Mouse (Mus musculus): ENCODE results near the gene Gm7714. TPM values are rescaled to one million over a fixed set of nuclear protein-coding genes. Genes with fewer than 3 reads are reported as not detected.

The Gm7714 gene
- not detected in 2 replicates for polyA plus RNA-seq (2012; rRNA removed; ENCODE audit: low replicate concordance)

DNA sequence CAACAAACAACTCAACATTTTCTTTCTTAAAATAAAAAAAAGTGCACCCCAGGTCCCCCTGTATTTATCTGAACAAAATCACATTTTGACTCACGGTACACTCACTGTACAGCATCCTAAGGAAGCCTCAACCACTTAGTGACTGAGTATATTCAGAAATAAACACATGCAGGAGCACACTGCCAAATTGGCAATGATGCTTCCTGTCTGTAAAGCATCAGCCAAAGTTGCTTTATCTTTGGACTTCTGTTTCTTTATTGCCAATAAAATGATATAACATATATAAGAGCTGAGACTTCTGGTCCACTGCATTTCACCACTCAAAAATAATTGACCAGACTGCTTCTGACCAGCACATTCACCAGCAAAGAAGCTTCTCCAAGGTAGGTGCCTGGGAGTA, at the start of gene Gm7714:
Gm7714 (plus strand) TSS at position 301 of the 400 bp plus-strand sequence.

DNA sequence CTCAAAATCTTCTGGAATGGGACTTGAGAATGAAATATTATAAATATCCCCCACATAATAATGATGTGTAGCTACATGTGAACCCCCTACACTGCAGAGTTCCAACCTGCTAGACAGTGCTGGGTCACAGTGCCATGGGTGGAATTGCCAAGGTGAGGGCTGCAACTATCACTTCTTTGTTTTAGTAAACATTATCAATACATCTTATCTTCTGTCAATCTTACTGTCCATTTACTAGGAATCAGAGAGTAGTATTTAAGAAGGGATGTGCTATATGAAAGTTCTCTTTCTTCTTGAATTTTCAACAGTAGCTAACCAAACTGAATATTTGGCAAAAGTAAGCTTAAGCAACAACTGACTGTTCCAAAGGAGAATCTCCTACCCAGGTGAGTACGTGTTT, 48.3 kb downstream of the Gm7714 start, which contains the start of gene Prol1:
Prol1 (plus strand) TSS at position 301 of the 400 bp plus-strand sequence.

Other genes with a start within 250 kb of the Gm7714 start
- not detected in 2 replicates for gene Smr2, start 182.4 kb upstream of the Gm7714 start, polyA plus RNA-seq (2012; rRNA removed; ENCODE audit: low replicate concordance)
- gene Gm11116, start 157.4 kb upstream of the Gm7714 start, polyA plus RNA-seq (2012; rRNA removed; ENCODE audit: low replicate concordance) = not detected in 2 replicates
- gene Gm11115, start 114.8 kb upstream of the Gm7714 start, polyA plus RNA-seq (2012; rRNA removed; ENCODE audit: low replicate concordance) = not detected in 2 replicates
- gene Prol1, start 48.4 kb downstream of the Gm7714 start, polyA plus RNA-seq (2012; rRNA removed; ENCODE audit: low replicate concordance) = not detected in 2 replicates
- not detected in 2 replicates for gene Amtn, start 107.2 kb downstream of the Gm7714 start, polyA plus RNA-seq (2012; rRNA removed; ENCODE audit: low replicate concordance)
- not detected in 2 replicates for gene Ambn, start 187.1 kb downstream of the Gm7714 start, polyA plus RNA-seq (2012; rRNA removed; ENCODE audit: low replicate concordance)
- gene Enam, start 219.1 kb downstream of the Gm7714 start, polyA plus RNA-seq (2012; rRNA removed; ENCODE audit: low replicate concordance) = not detected in 2 replicates

Data from mammary gland, adult 2 months (tissue).